Mouse (Mus musculus): ENCODE data around the gene Snx5. TPM values are rescaled to one million over a fixed set of nuclear protein-coding genes. Genes with fewer than 3 reads are reported as not detected.

Snx5 gene
- polyA plus RNA-seq, 1 experiment from 2014 or later, result 75.9 TPM

DNA sequence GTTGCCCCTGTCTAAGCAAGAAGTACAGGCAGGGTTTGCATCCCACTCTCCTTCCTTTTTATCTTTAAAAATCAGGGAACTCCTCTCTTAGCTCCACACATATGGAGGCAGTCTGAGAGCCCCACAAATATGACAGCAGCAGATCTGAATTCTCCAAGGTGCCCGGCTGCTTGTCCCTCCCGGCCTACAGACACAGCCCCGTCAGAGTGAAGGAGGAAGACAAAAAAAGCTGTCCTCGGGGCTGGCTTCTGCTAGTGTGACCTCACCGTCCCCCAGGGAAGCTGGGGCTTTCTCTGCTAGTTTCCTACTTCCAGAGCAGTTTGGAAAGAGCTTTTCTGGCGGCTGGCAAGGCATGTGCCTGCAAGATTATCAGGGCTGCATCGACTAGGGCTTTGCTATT is 55.5 kb downstream of the Snx5 start:
- ATAC-seq (ENCODE audit: low FRiP score) (peak; percentile 53; the same call in 1 of the 2 replicates), DNase-seq (ENCODE audit: low spot score) (no peak)
- Histone ChIP-seq H3K36me3 (replicated peaks; ENCODE audit: control insufficient read depth, insufficient read depth) (no peaks in the 10 kb centered on the region), H3K4me3 (replicated peaks; ENCODE audit: low read length) (no peak overlapping the region), H3K4me2 (replicated peaks) (no peak overlapping the region), H3K9me3 (ENCODE audit: control insufficient read depth, low read length) (no peaks in the 10 kb centered on the region), H3K9ac (no peak overlapping the region), H3K27me3 (ENCODE audit: control insufficient read depth, insufficient read depth, low read length) (no peaks in the 10 kb centered on the region), H3K4me1 (replicated peaks; ENCODE audit: control insufficient read depth, insufficient read depth, low read length) (no peaks in the 10 kb centered on the region; the same call in 1 of the 2 replicates), H3K27ac (peak overlapping the region; percentile 20; the same call in 1 of the 2 replicates)
- 3% methylated on average over 7 of the region's 7 CpGs for WGBS

- no peaks in the 10 kb centered on the region for H3K27me3 ChIP-seq (ENCODE audit: control insufficient read depth, insufficient read depth, low read length)
- ATAC-seq (ENCODE audit: low FRiP score) (peak; percentile 44; the same call in 1 of the 2 replicates), DNase-seq (ENCODE audit: low spot score) (no peak)
- H3K4me1 ChIP-seq (replicated peaks; ENCODE audit: control insufficient read depth, insufficient read depth, low read length), result no peaks in the 10 kb centered on the region; the same call in 1 of the 2 replicates
- 62% methylated on average over 9 of the region's 9 CpGs for WGBS
- no peak overlapping the region for H3K4me3 ChIP-seq (replicated peaks; ENCODE audit: low read length)
- no peak overlapping the region for H3K4me2 ChIP-seq (replicated peaks)
- no peaks in the 10 kb centered on the region for H3K9me3 ChIP-seq (ENCODE audit: control insufficient read depth, low read length)
- H3K27ac ChIP-seq, result peak overlapping the region; percentile 20; the same call in 1 of the 2 replicates
- no peak overlapping the region for H3K9ac ChIP-seq
- H3K36me3 ChIP-seq (replicated peaks; ENCODE audit: control insufficient read depth, insufficient read depth), result no peaks in the 10 kb centered on the region
Measured at GRCm38 (mm10) chr2:144214508-144215185, 56.1 kb downstream of the Snx5 start.

DNA sequence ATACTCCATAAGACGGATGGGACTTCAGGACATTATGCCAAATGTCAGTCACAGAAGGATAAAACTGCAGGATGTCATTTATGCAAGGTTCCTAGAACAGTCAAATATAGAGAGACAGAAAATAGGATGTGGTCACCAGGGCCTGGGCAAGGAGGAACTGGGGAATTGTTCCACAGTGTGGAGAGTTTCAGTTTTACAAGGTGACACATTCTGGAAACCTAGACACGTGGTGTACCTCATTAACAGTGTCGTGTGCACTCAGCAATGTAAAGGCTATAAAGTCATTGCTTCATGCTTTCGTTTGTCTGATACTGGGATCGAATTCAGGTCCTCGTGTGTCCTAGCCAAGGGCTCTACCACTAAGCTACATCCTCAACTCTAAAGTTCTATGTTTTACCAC is 56.9 kb downstream of the Snx5 start:
- 87% methylated on average over 6 of the region's 6 CpGs for WGBS
- ATAC-seq (ENCODE audit: low FRiP score) (no peak), DNase-seq (ENCODE audit: low spot score) (no peak)
- Histone ChIP-seq H3K36me3 (replicated peaks; ENCODE audit: control insufficient read depth, insufficient read depth) (no peaks in the 10 kb centered on the region), H3K9ac (no peak overlapping the region), H3K4me3 (replicated peaks; ENCODE audit: low read length) (no peak overlapping the region), H3K27me3 (ENCODE audit: control insufficient read depth, insufficient read depth, low read length) (no peaks in the 10 kb centered on the region), H3K9me3 (ENCODE audit: control insufficient read depth, low read length) (no peaks in the 10 kb centered on the region), H3K27ac (no peak overlapping the region), H3K4me2 (replicated peaks) (no peak overlapping the region), H3K4me1 (replicated peaks; ENCODE audit: control insufficient read depth, insufficient read depth, low read length) (no peaks in the 10 kb centered on the region; the same call in 1 of the 2 replicates)

DNA sequence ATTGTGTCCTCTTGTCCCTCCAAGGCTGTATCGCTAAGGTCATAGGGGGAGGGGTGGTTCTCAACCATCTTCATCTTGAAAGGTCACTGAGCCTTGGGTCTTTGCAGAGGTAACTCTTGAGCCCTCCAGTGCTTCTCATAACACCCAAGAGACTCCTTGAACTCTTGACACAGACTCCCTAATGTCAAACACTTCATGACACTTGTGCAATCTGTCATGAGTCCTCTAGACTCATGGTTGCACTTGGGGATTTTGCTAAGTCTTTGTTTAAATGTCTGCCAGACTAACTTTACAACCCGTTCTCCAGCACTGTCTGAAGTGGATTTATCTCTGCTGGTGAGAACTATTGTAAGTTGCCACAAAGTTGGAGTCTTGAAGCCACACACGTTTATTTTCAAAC is 61.3 kb downstream of the Snx5 start:
- no peaks in the 10 kb centered on the region for H3K36me3 ChIP-seq (replicated peaks; ENCODE audit: control insufficient read depth, insufficient read depth)
- H3K4me2 ChIP-seq (replicated peaks), result no peak overlapping the region
- ATAC-seq (ENCODE audit: low FRiP score), result no peak
- no peak overlapping the region for H3K9ac ChIP-seq
- no peak overlapping the region for H3K27ac ChIP-seq
- no peaks in the 10 kb centered on the region; the same call in 1 of the 2 replicates for H3K4me1 ChIP-seq (replicated peaks; ENCODE audit: control insufficient read depth, insufficient read depth, low read length)
- no peaks in the 10 kb centered on the region for H3K9me3 ChIP-seq (ENCODE audit: control insufficient read depth, low read length)
- no peak for DNase-seq (ENCODE audit: low spot score)
- 89% methylated on average over 3 of the region's 3 CpGs for WGBS
- H3K27me3 ChIP-seq (ENCODE audit: control insufficient read depth, insufficient read depth, low read length), result no peaks in the 10 kb centered on the region
- no peak overlapping the region for H3K4me3 ChIP-seq (replicated peaks; ENCODE audit: low read length)

DNA sequence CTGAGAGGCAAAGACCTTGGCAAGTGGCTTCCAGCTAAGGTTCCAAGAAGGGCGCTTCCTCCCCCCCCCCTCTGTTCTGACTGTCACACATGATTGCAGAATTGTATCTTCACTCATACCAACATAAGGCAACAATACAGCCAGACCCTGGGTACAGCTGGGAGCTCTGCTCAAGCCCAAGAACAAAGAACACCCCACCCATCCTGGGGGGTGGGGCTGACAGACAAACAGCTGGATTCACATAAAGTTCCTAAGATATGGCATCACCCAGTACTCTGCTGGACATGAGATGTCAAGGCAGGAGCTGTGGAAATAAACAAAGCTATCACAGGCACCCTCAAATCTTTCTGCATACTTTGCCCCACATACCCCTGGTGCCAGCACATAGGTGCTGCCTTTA is 63.3 kb downstream of the Snx5 start:
- H3K4me3 ChIP-seq (replicated peaks; ENCODE audit: low read length), result no peak overlapping the region
- H3K9ac ChIP-seq, result no peak overlapping the region
- no peak for DNase-seq (ENCODE audit: low spot score)
- H3K4me1 ChIP-seq (replicated peaks; ENCODE audit: control insufficient read depth, insufficient read depth, low read length), result no peaks in the 10 kb centered on the region
- H3K27ac ChIP-seq, result no peak overlapping the region
- no peak overlapping the region for H3K4me2 ChIP-seq (replicated peaks)
- 100% methylated on average over 1 of the region's 1 CpGs for WGBS
- no peak for ATAC-seq (ENCODE audit: low FRiP score)
- H3K27me3 ChIP-seq (ENCODE audit: control insufficient read depth, insufficient read depth, low read length), result no peaks in the 10 kb centered on the region
- H3K9me3 ChIP-seq (ENCODE audit: control insufficient read depth, low read length), result no peaks in the 10 kb centered on the region
- H3K36me3 ChIP-seq (replicated peaks; ENCODE audit: control insufficient read depth, insufficient read depth), result no peaks in the 10 kb centered on the region

DNA sequence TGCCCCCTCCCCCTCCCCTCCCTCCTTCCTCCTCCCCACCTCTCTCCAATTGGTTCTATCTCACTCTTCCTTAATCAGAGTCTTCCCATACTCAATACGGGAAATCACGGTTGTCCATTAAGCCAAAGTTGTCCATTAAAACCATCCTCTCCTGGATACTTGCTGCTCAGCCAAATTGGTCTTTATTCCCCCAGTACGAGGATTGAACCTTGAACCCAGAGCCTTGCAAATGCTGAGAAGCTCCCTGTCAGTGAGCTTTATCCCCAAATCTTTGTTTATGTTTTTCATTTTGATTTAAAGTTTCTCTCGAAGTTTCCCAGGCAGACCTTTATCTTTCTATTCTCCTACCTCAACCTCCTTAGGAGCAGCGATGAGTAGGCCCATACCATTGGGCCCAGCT is 67.7 kb downstream of the Snx5 start:
- H3K4me1 ChIP-seq (replicated peaks; ENCODE audit: control insufficient read depth, insufficient read depth, low read length), result no peaks in the 10 kb centered on the region
- no peaks in the 10 kb centered on the region for H3K9me3 ChIP-seq (ENCODE audit: control insufficient read depth, low read length)
- no peak for DNase-seq (ENCODE audit: low spot score)
- no peak for ATAC-seq (ENCODE audit: low FRiP score)
- H3K27me3 ChIP-seq (ENCODE audit: control insufficient read depth, insufficient read depth, low read length), result no peaks in the 10 kb centered on the region
- H3K36me3 ChIP-seq (replicated peaks; ENCODE audit: control insufficient read depth, insufficient read depth), result no peaks in the 10 kb centered on the region
- WGBS, result 95% methylated on average over 5 of the region's 5 CpGs
- no peak overlapping the region for H3K4me3 ChIP-seq (replicated peaks; ENCODE audit: low read length)
- no peak overlapping the region for H3K9ac ChIP-seq
- no peak overlapping the region for H3K4me2 ChIP-seq (replicated peaks)
- no peak overlapping the region for H3K27ac ChIP-seq

- Histone ChIP-seq H3K9me3 (ENCODE audit: control insufficient read depth, low read length) (no peaks in the 10 kb centered on the region), H3K4me3 (replicated peaks; ENCODE audit: low read length) (no peak overlapping the region), H3K27me3 (ENCODE audit: control insufficient read depth, insufficient read depth, low read length) (no peaks in the 10 kb centered on the region), H3K9ac (no peak overlapping the region), H3K4me2 (replicated peaks) (no peak overlapping the region), H3K27ac (no peak overlapping the region), H3K4me1 (replicated peaks; ENCODE audit: control insufficient read depth, insufficient read depth, low read length) (no peaks in the 10 kb centered on the region), H3K36me3 (replicated peaks; ENCODE audit: control insufficient read depth, insufficient read depth) (no peaks in the 10 kb centered on the region)
- no peak for DNase-seq (ENCODE audit: low spot score)
- WGBS, result 82% methylated on average over 3 of the region's 3 CpGs
- ATAC-seq (ENCODE audit: low FRiP score), result peak; percentile 27; the same call in 1 of the 2 replicates
Measured at GRCm38 (mm10) chr2:144202567-144202966, 68.1 kb downstream of the Snx5 start.

- no peaks in the 10 kb centered on the region for H3K36me3 ChIP-seq (replicated peaks; ENCODE audit: control insufficient read depth, insufficient read depth)
- no peaks in the 10 kb centered on the region for H3K9me3 ChIP-seq (ENCODE audit: control insufficient read depth, low read length)
- no peak overlapping the region for H3K9ac ChIP-seq
- no peak overlapping the region for H3K27ac ChIP-seq
- no peak overlapping the region for H3K4me2 ChIP-seq (replicated peaks)
- H3K27me3 ChIP-seq (ENCODE audit: control insufficient read depth, insufficient read depth, low read length), result no peaks in the 10 kb centered on the region
- H3K4me1 ChIP-seq (replicated peaks; ENCODE audit: control insufficient read depth, insufficient read depth, low read length), result no peaks in the 10 kb centered on the region
- DNase-seq (ENCODE audit: low spot score) (no peak), ATAC-seq (ENCODE audit: low FRiP score) (no peak)
- no peak overlapping the region for H3K4me3 ChIP-seq (replicated peaks; ENCODE audit: low read length)
- WGBS, result 70% methylated on average over 4 of the region's 4 CpGs
Measured at GRCm38 (mm10) chr2:144202151-144202550, 68.6 kb downstream of the Snx5 start.

All from hindbrain, embryonic 14.5 days (tissue).